Mouse (Mus musculus) cerebellum, adult 2 months (tissue): ENCODE data around the gene Eno2.
A peak's percentile ranks its signal among the peaks of the same experiment; 100 is the strongest.

Experiments
- CTCF ChIP-seq: fragments of 200-500 bp; IDR thresholded peaks from 2 replicates; pipeline ENCODE4 v1.5.1; 2011; ENCODE audit warnings: low read depth, mild to moderate bottlenecking, control low read depth, low read length, moderate library complexity, borderline replicate concordance; ENCODE audit not compliant: insufficient read depth
- POLR2A ChIP-seq: fragments of 200-500 bp; IDR thresholded peaks from 2 replicates; pipeline ENCODE4 v1.6.1; 2011; ENCODE audit warnings: low read length, control low read depth, borderline replicate concordance; ENCODE audit not compliant: insufficient read depth

DNA sequence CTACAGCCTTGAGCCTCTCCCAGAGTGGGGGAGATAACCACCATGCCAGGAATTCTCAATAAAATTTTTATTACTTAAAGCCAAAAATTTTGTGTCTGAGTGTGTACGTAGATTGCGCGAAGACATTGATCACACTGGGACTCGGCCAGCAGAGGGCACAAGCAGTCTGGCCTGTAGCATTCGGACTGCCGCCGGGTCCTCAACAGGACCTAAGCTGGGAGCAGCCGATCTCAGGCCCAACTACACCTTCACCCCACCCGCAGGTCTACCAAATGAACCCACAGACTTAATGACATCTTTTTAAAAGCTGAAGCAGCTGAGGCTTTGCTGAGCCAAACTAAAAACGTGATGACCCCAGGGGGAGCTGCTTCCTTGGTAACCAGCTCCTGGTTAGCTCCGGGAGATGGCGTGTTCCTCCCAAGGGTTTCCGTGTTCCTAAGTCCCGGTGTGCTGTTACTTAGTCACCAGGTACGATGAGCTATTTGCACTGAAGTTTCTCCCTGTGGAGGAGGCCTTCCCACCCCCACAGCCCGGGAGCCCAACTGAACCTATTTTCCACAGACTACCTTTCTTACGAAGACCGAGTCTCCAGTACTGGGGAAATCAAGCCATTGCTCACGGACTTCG is 52.5 kb downstream of the Eno2 start:
- no peak for TF ChIP-seq POLR2A
- TF ChIP-seq CTCF, result peak; percentile 68
